Mouse (Mus musculus) kidney, embryonic 14.5 days (tissue): ENCODE data around the gene Oscar. TPM values are rescaled to one million over a fixed set of nuclear protein-coding genes. Genes with fewer than 3 reads are reported as not detected.
A peak's percentile ranks its signal among the peaks of the same experiment; 100 is the strongest.

Experiments used
- microRNA-seq: library from miRNA; unstranded; fragments of <30 nt; microRNA quantifications from one replicate; pipeline ENCODE4, GENCODE M21; 2016
- polyA plus RNA-seq: library from polyadenylated mRNA; unstranded; fragments of >200 nt; fragmentation: Nextera tagmentation; extraction: Ambion mirVana; gene quantifications from 2 replicates; pipeline ENCODE4 v1.2.1, GENCODE M21; 2014

Oscar gene
- polyA plus RNA-seq, 1 experiment from 2014 or later = 0.15 TPM

Small RNA genes lying within 50 kb of the gene (microRNA-seq; reads per million reads assigned to microRNA genes)
- gene Gm25100 = not detected
- gene Mir3572 = 3.6 reads per million, percentile 14 among the genes with 10 or more reads in this experiment

Other genes starting within 250 kb of the Oscar start
- 1.8 and 2.7 TPM in 2 replicates for gene Cacng8, start 225.5 kb downstream of the Oscar start, polyA plus RNA-seq
- gene Cacng6, start 192.0 kb downstream of the Oscar start, polyA plus RNA-seq = not detected in 2 replicates
- gene Tarm1, start 113.5 kb downstream of the Oscar start, polyA plus RNA-seq = not detected in 2 replicates
- gene Ndufa3, start 1.2 kb upstream of the Oscar start, polyA plus RNA-seq = 463 and 564 TPM in 2 replicates
- 24.2 and 34.9 TPM in 2 replicates for gene Tfpt, start 13.8 kb upstream of the Oscar start, polyA plus RNA-seq
- 89.4 and 114 TPM in 2 replicates for gene Prpf31, start 13.8 kb upstream of the Oscar start, polyA plus RNA-seq
- 67.3 and 74.0 TPM in 2 replicates for gene Cnot3, start 29.1 kb upstream of the Oscar start, polyA plus RNA-seq
- gene Leng1, start 49.7 kb upstream of the Oscar start, polyA plus RNA-seq = 12.2 and 12.6 TPM in 2 replicates
- 18.0 and 19.9 TPM in 2 replicates for gene Tmc4, start 61.4 kb upstream of the Oscar start, polyA plus RNA-seq
- 287 and 317 TPM in 2 replicates for gene Tsen34, start 76.7 kb upstream of the Oscar start, polyA plus RNA-seq
- 32.0 and 45.0 TPM in 2 replicates for gene Mboat7, start 77.4 kb upstream of the Oscar start, polyA plus RNA-seq
- 1,617 and 1,895 TPM in 2 replicates for gene Rps9, start 87.8 kb upstream of the Oscar start, polyA plus RNA-seq
- gene Pirb, start 104.2 kb upstream of the Oscar start, polyA plus RNA-seq = 0.19 and 0.87 TPM in 2 replicates
- not detected in 2 replicates for gene Gm15448, start 209.5 kb upstream of the Oscar start, polyA plus RNA-seq
- gene Pira2, start 228.9 kb upstream of the Oscar start, polyA plus RNA-seq = 0.09 TPM in 1 of 2 replicates, not detected in the other